Mouse (Mus musculus) common myeloid progenitor, adult 5-6 weeks (primary cell): ENCODE measurements around the gene Cfi. TPM values are rescaled to one million over a fixed set of nuclear protein-coding genes. Genes with fewer than 3 reads are reported as not detected.

ENCODE experiments used
- ATAC-seq: replicated peaks from 2 replicates; pipeline ENCODE4 v1.8.0; 2016; ENCODE audit warnings: low read depth, mild to moderate bottlenecking, moderate TSS enrichment, inconsistent platforms; ENCODE audit not compliant: poor library complexity, severe bottlenecking
- total RNA-seq: library from RNA; stranded (forward); fragments of 200-1000, 187-1606 nt; gene quantifications from 2 replicates; pipeline ENCODE4 v1.2.3, GENCODE M21; 2017

Cfi gene
- total RNA-seq: not detected in 2 replicates

GRCm38 (mm10) chr3:129835388-129835934, at the start of gene Cfi:
Gene Cfi (plus strand): TSS chr3:129835884.
- no peak for ATAC-seq

GRCm38 (mm10) chr3:129793801-129794200, 41.9 kb upstream of the Cfi start:
- no peak for ATAC-seq

- ATAC-seq: no peak
These were observed 38.3 kb upstream of the Cfi start for GRCm38 (mm10) chr3:129797341-129797740.

- no peak for ATAC-seq
These were observed 37.1 kb upstream of the Cfi start for GRCm38 (mm10) chr3:129798551-129798950.

GRCm38 (mm10) chr3:129799011-129799410, 36.7 kb upstream of the Cfi start:
- ATAC-seq: no peak

GRCm38 (mm10) chr3:129803765-129804164, 31.9 kb upstream of the Cfi start, which contains the start of gene Lrit3:
Gene Lrit3 (minus strand): TSS chr3:129804030.
- ATAC-seq: no peak

- ATAC-seq: no peak
These were observed 14.8 kb upstream of the Cfi start for GRCm38 (mm10) chr3:129820847-129821246.

GRCm38 (mm10) chr3:129821736-129822135, 13.9 kb upstream of the Cfi start:
- ATAC-seq: no peak

GRCm38 (mm10) chr3:129822206-129822775, 13.4 kb upstream of the Cfi start, which contains the start of gene Rrh:
Gene Rrh (minus strand): TSS chr3:129822587.
- ATAC-seq: no peak

GRCm38 (mm10) chr3:129823293-129823692, 12.4 kb upstream of the Cfi start:
- ATAC-seq: peak; percentile 86

GRCm38 (mm10) chr3:129824146-129824545, 11.5 kb upstream of the Cfi start:
- no peak for ATAC-seq

GRCm38 (mm10) chr3:129824891-129825290, 10.8 kb upstream of the Cfi start:
- no peak for ATAC-seq

GRCm38 (mm10) chr3:129826691-129827090, 9.0 kb upstream of the Cfi start:
- ATAC-seq: no peak

GRCm38 (mm10) chr3:129827691-129828090, 8.0 kb upstream of the Cfi start:
- no peak for ATAC-seq

- peak; percentile 30 for ATAC-seq
These were observed 5.1 kb upstream of the Cfi start for GRCm38 (mm10) chr3:129830626-129831025.

- ATAC-seq: peak; percentile 85
These were observed 4.6 kb upstream of the Cfi start, which contains the start of gene Gar1 for GRCm38 (mm10) chr3:129831035-129831568. Gene Gar1 (minus strand): TSS chr3:129831396.

GRCm38 (mm10) chr3:129836051-129836697, 490 bp downstream of the Cfi start:
- no peak for ATAC-seq

GRCm38 (mm10) chr3:129836965-129837364, 1.3 kb downstream of the Cfi start:
- ATAC-seq: no peak

- no peak for ATAC-seq
These were observed 2.3 kb downstream of the Cfi start for GRCm38 (mm10) chr3:129838017-129838416.

- no peak for ATAC-seq
These were observed 10.2 kb downstream of the Cfi start for GRCm38 (mm10) chr3:129845868-129846267.

- no peak for ATAC-seq
These were observed 11.2 kb downstream of the Cfi start for GRCm38 (mm10) chr3:129846846-129847245.
